Mouse (Mus musculus): ENCODE measurements around the gene Ptpn4.
A peak's percentile ranks its signal among the peaks of the same experiment; 100 is the strongest.

The Ptpn4 gene

DNA sequence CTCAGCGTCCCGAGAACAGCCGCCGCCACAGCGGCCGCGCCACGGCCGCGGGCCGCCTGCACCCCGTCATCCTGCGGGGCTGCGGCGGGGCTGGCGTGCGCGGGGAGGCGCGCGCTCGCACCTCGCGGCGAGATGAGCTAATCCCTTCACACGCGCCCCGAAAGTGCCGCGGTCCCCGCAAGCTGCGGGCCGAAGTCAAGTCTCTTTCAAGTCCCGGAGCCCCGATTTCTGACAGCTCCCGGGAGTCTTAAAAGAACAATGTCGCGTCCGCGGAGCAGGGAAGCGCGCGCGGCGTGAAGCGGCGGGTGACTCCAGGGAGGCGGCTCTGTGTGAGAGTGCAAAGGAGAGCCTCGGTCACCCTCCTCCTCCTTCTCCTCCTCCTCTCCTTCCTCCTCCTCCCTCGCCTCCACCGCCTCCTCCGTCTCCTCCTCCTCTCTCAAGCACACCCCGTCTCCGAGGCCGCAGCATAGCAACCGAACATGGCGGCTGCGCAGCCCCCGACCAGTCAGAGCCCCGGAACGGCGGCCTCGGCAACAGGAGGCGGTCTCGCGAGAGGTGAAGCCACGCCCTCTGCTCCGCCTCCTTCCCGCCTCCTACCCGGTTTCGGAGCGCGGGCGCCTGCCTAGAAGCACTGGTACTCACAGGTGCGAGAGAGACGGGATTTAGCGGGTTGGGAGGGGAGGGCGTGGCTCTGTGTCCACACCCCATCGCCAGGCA lies at the start of gene Ptpn4:
Ptpn4 (minus strand) TSS at position 579 of the 717 bp plus-strand sequence.
- DNase-seq (ENCODE audit: extremely low spot score, low read depth, low spot score), result peak; percentile 86

DNA sequence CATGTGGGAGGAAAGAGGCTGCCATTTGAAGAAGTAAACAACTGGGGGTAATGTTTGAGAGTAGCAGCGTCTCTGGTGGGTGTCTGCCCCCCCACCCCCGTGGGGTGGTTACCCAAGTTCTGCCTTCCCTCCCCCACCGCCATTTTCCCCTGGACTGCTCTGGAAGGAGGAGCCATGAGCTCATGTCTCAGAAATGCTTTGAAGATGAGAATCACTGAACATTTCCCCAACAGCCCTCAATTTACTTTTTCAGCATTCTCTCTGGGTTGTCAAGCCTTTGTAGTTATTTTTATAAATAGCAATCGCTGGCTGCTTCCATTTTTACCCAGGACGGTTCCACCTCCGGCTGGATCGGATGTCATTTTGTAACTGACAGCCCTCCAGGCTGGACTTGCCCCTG lies 48.9 kb upstream of the Ptpn4 start:
- DNase-seq (ENCODE audit: extremely low spot score, low read depth, low spot score), result no peak

DNA sequence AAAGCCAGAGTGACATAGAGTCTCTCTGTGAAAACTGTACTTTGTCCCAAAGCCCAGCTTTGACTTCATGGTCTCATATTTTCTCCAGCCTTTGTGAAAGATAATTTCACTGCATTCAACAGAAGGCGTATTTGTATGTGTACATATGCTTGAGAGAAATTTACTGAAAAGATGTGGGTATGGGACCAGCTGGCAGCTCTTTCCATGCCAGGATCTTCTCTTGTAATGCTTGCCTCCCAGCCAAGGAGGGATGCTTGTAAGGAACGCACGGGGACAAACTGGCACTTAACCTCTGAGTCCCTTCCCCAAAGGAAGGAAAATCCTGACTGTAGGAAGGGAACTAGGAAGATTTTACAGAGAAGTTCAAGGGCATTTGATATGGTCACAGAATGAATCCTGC lies 46.9 kb upstream of the Ptpn4 start:
- DNase-seq (ENCODE audit: extremely low spot score, low read depth, low spot score), result no peak

DNA sequence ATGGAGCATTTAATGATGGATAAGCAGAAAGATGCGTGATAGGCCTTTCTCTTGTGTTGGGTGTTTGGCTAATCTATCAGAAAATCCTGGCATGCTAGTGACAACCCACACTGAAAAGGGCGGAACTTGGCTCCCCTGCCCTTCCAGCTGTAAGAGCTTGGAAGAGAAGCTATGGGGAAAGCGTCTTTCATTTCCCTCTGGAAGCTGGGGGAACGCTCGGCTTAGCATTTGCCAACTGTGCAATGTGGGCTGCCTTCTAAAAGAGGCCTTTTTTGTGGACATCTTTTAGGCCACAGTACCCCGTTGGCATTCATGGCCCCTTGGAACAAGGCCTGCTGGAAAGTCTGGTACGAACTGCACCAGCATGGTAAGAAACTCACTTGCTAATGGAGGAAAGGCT lies 41.5 kb upstream of the Ptpn4 start:
- no peak for DNase-seq (ENCODE audit: extremely low spot score, low read depth, low spot score)

DNA sequence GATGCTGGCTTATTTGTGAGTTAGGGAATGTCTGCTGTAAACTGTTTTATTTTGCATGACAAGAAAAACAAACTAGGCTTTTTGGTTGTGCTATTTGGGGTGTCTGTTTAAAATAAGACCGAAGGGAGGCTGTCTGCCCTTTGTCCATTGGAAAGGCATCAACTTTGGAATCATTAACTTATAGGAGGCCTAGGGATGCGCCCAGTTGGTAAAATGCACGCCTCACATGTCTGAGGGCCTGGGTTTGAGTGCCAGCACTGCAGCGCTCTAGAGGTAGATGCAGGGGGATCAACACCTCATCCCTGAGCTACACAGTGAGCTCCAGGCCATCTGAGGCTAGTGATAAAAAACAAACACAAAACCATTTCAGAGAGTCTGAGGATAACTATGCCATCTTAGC lies 40.1 kb upstream of the Ptpn4 start:
- no peak for DNase-seq (ENCODE audit: extremely low spot score, low read depth, low spot score)

DNA sequence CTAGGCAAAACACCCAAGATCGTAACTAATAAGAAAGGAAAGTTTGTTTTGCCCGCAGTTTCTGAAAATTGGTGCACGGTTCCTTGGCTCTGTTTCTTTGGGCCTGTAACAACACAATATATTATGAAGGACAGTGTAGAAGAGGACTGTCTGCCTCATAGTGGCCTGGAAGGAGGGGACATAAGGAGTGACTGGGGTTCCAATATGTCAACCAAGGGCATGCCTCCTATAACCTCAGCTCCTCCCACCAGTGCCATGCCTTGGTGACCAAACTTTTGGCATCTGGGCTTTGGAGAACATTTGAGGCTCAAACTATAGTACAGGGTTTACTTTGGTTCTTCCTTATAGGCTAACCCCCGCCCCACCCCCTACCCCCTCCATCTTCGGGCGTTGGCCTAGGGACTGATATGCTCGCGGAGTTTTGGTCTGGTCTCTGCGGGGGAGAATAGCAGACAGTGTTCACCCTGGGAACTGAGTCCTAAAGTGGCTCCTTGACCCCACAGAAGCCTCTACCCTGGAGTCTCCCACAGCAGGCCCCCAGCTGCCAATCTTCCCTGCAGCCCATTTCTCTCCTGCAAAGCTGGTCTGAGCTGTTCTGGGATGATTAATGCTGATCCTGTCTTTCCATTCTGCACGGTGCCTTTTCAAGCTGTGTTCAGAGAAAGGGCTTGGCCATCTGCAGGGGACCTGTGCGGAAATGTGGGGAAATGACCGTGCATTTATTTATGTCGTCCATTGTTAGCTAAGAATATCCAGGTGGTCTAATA lies 31.2 kb upstream of the Ptpn4 start:
- no peak for DNase-seq (ENCODE audit: extremely low spot score, low read depth, low spot score)

DNA sequence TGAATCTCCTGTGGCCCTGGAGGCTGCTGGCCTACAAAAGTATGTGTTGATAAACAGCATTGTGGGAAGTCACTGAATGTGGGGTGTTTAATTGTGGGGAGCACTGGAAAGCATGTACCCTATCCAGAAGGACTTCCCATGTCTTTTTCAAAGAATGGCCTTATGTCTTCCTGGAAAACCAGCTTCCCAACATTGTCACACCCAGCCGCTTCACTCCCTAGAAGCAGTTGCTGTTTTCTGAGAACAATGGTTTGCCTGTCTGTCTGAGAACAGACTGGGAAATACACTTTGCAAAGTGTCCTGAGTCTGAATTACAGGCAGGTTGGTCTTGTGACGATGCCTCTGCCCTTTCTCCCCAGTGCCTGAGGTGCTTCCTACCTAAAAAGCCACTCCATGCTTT lies 29.9 kb upstream of the Ptpn4 start:
- no peak for DNase-seq (ENCODE audit: extremely low spot score, low read depth, low spot score)

DNA sequence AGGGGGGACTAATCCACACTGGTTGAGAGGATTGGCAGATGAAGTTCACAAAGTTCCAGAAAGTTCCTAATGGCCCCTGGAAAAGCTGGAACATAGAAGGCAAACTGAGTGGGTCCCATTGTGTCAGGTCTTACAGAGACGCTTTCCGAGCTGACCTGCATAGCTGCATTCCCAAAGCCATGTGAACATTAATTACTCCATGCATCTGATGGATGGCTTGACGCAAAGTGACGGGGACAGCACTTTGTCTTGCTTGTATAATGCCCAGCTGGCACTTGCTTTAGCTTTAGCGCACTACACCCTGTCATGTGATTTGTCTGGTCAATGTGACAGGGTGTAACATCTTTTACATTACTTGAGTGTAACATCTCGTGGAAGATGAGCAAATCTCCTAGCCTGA lies 27.9 kb upstream of the Ptpn4 start:
- DNase-seq (ENCODE audit: extremely low spot score, low read depth, low spot score), result no peak

DNA sequence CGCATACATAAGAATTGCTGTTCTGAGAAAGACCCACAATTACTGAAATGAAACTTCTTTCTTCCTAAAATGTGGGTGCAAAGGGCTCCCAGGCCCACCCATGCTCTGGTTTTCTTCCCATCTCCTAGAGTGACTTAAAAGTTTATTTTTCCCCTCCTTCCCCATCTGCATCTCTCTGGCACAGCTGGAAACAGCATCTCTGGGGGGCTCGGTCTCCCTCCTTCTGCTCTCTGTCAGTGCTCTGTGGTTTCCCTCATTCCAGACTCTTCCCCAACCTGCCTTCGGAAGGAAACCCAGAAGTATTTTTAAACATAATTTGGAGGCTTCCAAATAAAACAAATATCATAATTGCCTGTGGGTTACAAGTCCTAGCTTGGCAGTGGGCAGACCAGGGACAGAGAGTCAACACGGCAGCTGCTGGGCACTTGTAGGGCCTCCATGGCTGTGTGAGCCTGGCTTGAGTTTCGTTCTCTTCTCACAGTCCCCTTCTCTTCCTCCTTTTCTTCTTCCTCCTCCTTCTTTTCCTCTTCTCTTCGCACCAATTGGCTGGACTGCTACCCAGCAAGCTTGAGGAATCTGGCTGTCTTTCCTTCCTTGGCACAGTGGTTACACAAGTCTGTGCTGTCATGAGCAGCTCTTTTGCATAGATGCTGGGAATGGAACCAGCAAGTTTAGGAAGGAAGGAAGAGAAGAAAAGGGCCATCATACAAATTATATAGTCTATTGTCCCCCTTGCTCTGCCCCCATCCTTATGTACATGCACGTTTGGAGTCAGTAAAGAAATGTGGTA lies 26.3 kb upstream of the Ptpn4 start:
- no peak for DNase-seq (ENCODE audit: extremely low spot score, low read depth, low spot score)

DNA sequence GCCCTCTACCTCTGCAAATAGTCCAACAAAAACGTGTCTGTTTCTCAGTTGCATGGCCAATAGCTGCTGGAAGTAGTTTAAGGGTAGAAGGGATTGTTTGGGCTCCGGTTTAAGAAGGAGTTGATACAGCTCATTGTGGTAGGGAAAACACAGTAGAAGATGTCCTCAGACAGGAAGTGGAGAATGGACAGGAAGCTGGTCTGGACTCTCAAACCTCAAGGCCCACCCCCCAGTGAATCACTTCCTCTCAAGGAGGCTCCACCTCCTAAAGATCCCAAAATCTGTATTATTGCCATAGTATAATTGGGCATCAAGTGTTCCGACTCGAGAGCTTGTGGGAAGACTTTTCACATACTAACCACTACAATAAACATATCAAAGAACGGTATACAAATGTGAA lies 22.2 kb upstream of the Ptpn4 start:
- no peak for DNase-seq (ENCODE audit: extremely low spot score, low read depth, low spot score)

DNA sequence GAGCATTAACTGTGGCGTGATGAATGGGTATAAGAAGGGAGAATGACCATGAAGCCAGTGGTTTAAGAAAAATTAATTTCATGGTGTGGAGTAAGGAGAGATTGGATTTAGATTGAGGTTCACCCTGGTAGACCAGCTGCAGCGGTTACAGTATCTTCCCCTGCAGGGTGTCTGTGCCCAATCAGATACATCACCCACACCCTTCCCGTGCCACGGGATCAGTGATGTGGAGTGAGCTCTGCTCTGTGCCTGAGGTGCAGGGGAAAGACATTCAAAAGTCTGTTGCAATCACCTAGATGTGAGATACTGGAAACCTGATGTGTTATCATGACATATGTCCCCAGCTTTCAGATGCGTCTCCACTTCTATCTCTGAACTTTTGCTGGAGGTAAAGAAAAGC lies 15.6 kb upstream of the Ptpn4 start:
- DNase-seq (ENCODE audit: extremely low spot score, low read depth, low spot score), result no peak

DNA sequence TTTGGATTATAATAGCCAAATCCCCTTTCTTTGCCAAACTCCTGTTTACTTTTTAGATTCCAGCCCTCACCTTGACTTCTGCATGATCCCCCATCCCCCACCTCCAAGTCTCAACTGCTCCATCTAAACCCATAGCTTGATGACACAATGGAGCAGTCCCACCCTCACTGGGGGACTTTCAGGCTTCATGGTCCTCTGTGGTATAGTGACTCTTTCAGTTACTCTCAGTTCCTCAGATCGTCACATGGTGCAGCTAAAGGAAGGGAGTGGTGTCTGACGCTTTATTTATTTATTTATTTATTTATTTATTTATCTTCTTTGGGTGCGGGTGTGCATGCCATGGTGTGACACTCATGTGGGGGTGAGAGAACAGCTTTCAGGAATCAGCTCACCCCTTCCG lies 14.9 kb upstream of the Ptpn4 start:
- DNase-seq (ENCODE audit: extremely low spot score, low read depth, low spot score), result no peak

DNA sequence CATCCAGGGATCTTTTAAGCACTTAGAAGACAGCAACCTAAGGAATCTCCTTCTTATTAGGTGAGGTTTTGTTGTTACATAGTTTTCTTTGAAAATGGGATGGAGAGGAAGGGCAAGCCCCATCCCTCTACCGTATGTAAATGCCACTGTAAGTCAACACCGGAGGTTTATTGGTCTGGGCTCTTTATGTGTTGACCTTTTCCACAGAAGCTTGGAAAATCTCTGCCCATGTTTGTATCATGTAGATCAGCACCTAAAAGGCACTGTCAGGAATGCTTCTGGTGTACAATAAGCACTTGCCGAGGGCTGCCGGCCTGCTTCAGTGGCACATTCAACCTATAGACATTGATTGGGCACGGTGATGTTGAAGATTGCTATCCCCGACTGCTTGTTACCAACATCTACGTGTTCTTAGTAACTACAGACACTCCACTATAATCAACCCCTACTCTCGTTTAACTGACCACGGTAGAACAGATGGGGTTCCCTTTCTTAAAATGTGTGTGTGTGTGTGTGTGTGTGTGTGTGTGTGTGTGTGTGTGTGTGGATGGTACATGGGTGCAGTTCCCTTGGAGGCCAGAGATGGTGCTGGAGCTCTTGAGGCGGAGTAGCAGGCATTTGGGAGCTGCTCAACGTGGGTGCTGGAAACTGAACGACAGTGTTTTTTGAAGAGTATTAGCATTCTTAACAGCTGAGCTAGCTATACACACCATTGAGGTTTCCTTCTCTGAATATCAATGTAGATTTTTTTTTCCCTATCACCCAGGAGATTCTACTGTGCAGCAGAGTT lies 11.9 kb upstream of the Ptpn4 start:
- no peak for DNase-seq (ENCODE audit: extremely low spot score, low read depth, low spot score)

DNA sequence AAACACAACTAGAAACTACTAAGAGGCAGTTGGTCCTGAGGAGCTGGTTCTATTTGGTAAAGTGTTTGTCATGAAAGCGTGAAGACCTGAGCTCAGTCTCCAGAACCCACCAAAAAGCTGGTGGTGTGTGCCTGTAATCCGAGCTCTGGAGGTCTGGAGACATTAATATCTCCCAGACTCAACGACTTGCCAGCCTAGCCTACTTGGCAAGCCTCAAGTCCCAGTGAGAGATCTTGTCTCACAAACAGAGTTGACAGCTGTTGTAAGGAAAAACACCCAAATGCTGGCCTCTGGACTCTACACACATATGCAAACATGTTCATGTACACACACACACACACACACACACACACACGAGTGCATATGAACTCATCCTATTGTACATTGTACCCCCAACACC lies 7.9 kb upstream of the Ptpn4 start:
- no peak for DNase-seq (ENCODE audit: extremely low spot score, low read depth, low spot score)

DNA sequence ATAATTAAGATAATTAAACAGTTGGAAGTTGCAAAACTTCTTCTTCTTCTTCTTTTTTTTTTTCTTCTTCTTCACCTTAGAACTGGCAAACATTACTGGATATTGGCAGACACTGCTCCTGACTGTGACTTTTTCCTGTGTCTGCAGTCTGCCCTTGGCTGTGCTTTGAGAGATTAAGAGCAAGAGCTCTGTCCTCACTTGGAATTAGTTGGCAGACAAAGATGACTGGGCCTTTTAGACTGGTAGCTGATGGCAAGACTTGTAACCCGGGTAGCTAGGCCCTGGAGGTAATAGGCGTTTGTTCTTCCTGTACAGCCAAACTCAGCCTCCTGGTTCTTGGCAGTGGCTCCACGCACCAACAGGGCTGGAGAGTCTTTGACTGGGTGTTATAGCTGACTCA lies 5.7 kb upstream of the Ptpn4 start:
- no peak for DNase-seq (ENCODE audit: extremely low spot score, low read depth, low spot score)

DNA sequence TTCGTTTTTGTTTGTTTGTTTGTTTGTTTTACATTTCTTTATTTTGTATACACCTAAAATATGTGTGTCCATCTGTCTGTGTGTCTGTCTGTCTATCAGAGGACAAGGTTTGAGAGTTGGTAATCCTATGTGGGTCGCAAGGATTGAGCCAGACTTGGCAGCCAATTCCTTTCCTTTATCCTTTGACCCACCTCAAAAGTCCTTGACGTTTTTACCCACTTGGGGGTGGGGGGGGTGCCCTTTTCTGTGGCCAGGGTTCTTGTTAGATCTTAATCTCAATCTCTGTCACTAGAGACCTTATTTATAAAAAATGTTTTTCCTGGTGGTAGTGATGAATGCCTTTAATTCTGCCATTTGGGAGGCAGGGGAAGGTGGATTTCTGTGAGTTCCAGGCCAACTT lies 828 bp upstream of the Ptpn4 start:
- no peak for DNase-seq (ENCODE audit: extremely low spot score, low read depth, low spot score)

DNA sequence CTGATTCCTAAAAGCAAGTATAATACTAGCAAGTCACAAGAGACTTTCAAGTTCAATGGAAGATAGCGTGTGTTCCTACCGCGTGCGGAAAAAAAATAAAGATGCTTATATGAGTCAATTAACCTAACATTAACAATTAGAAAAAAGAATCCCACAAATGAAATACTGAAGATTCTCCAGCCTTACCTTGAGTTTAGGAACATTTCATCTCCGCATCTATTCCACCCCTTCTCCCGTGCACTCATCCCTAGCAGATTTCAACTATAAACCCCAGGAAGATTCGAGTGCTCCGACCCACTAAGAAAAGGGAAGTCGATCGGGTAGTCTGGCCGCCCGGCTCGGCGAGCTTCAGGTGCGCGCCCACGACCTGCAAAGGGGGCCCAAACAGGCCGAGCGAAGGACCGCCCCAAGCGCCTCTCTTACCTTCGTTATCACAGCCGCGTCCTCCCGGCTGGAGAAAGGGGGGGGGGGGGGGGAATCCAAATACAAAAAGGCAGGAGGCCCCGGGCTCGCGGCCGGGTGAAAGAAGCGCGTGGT lies 866 bp downstream of the Ptpn4 start:
- DNase-seq (ENCODE audit: extremely low spot score, low read depth, low spot score), result no peak

DNA sequence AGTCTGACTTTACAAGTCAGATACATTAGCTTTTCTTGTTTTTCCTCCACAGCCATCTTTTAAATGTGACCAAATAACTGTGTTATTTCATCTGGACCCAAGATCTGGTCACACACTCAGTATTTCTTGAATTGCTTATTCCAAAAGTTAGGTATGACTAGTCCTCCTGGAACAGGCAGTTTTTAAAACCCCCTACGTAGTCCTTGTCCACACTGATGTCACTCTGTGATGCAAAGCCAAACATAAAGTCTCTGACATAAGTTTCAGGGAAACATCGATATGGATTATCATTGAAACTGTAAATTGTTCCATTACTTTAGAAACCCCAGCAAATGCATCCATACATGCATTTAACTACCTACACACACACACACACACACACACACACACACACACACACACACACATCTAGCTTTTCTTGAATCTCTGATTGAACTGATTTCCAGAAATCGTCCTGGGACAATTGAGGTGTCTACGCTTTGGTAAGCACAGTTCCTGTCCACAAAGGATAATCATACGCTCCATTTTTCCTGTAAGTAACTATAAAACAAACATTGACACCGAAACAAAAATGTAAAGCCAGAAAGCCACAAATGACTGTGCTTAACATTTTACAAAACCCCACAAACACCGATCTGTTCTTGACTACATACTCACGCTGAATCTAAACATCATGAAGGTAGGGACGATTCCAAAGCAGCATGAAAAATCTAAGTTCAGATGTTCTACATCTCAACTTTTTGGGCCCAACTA lies 1.5 kb downstream of the Ptpn4 start:
- no peak for DNase-seq (ENCODE audit: extremely low spot score, low read depth, low spot score)

DNA sequence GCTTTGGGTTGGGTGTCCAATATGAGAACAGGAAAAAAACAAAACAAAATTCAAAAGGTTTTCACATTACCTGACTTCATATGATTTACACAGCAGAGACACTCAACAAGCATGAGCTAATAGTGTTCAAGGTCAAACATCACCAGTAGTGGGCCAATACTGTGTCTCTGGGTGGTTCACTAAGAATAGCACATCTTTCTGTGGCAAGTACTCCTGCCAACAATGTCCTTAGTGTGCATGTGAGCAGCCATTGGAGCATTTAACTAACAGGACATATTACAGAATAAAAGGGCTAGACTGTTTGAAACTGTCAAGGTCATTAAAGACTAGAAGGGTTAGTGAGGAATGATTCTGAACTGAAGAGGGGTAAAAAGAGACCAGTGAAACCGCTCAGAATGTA lies 9.3 kb downstream of the Ptpn4 start:
- DNase-seq (ENCODE audit: extremely low spot score, low read depth, low spot score), result no peak

DNA sequence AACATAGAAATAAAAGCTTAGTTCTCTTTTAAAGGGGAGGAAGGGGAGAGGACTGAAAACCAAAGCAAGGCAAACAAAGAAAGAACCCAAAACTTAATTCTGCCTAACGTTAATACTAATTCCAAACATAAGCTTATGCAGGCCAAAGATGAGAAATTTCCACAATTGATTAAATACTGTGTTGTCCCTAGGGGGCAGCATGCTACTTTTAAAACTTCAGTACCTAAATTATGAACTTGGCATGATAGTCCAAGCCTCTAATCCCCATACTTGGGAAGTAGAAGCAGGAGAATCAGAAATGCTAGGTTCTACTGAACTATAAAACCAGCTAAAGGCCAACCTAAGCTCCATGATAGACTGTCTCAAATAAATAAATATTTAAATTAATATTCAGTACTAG lies 18.7 kb downstream of the Ptpn4 start:
- DNase-seq (ENCODE audit: extremely low spot score, low read depth, low spot score), result no peak

Measured in hindlimb bud, embryonic 11.5 days (tissue).